Mouse (Mus musculus) testis, postnatal 10 days (tissue): ENCODE data around the gene Tada1.

Experiments used
- DNase-seq: peaks from one replicate; pipeline ENCODE4 v3.0.0; 2021; ENCODE audit warnings: low spot score

Tada1 gene

GRCm38 (mm10) chr1:166384614-166385013, 5.7 kb downstream of the Tada1 start:
- no peak for DNase-seq

GRCm38 (mm10) chr1:166385431-166385830, 6.5 kb downstream of the Tada1 start:
- no peak for DNase-seq

GRCm38 (mm10) chr1:166388511-166388910, 9.6 kb downstream of the Tada1 start:
- DNase-seq = no peak

- no peak for DNase-seq
Measured at GRCm38 (mm10) chr1:166389406-166390125, 10.7 kb downstream of the Tada1 start.

GRCm38 (mm10) chr1:166391671-166392070, 12.8 kb downstream of the Tada1 start:
- DNase-seq = no peak

- DNase-seq = no peak
Measured at GRCm38 (mm10) chr1:166394770-166395169, 15.9 kb downstream of the Tada1 start.

- no peak for DNase-seq
Measured at GRCm38 (mm10) chr1:166395661-166396060, 16.8 kb downstream of the Tada1 start.

- DNase-seq = no peak
Measured at GRCm38 (mm10) chr1:166396381-166396780, 17.5 kb downstream of the Tada1 start.

GRCm38 (mm10) chr1:166401455-166401854, 22.6 kb downstream of the Tada1 start:
- no peak for DNase-seq

- peak; percentile 29 for DNase-seq
Measured at GRCm38 (mm10) chr1:166402003-166402402, 23.1 kb downstream of the Tada1 start.

GRCm38 (mm10) chr1:166403846-166404245, 24.9 kb downstream of the Tada1 start:
- DNase-seq = no peak

- DNase-seq = peak; percentile 67
Measured at GRCm38 (mm10) chr1:166409177-166409700, 30.3 kb downstream of the Tada1 start.

- peak; percentile 90 for DNase-seq
Measured at GRCm38 (mm10) chr1:166409701-166410220, 30.9 kb downstream of the Tada1 start, which contains the start of gene Pogk. TSS of gene Pogk (minus strand) at chr1:166409863.

- DNase-seq = no peak
Measured at GRCm38 (mm10) chr1:166411541-166411940, 32.6 kb downstream of the Tada1 start.

- peak; percentile 23 for DNase-seq
Measured at GRCm38 (mm10) chr1:166412266-166412665, 33.4 kb downstream of the Tada1 start.

GRCm38 (mm10) chr1:166429053-166429452, 50.2 kb downstream of the Tada1 start:
- no peak for DNase-seq

- no peak for DNase-seq
Measured at GRCm38 (mm10) chr1:166429809-166430431, 51.0 kb downstream of the Tada1 start.

GRCm38 (mm10) chr1:166439426-166439825, 60.5 kb downstream of the Tada1 start:
- DNase-seq = no peak

- DNase-seq = no peak
Measured at GRCm38 (mm10) chr1:166441992-166442391, 63.1 kb downstream of the Tada1 start.
